Mouse (Mus musculus): ENCODE data around the gene Shank3. TPM values are rescaled to one million over a fixed set of nuclear protein-coding genes. Genes with fewer than 3 reads are reported as not detected.

Shank3 gene
- total RNA-seq, 2 experiments from 2014 or later, result 196 to 229 TPM

DNA sequence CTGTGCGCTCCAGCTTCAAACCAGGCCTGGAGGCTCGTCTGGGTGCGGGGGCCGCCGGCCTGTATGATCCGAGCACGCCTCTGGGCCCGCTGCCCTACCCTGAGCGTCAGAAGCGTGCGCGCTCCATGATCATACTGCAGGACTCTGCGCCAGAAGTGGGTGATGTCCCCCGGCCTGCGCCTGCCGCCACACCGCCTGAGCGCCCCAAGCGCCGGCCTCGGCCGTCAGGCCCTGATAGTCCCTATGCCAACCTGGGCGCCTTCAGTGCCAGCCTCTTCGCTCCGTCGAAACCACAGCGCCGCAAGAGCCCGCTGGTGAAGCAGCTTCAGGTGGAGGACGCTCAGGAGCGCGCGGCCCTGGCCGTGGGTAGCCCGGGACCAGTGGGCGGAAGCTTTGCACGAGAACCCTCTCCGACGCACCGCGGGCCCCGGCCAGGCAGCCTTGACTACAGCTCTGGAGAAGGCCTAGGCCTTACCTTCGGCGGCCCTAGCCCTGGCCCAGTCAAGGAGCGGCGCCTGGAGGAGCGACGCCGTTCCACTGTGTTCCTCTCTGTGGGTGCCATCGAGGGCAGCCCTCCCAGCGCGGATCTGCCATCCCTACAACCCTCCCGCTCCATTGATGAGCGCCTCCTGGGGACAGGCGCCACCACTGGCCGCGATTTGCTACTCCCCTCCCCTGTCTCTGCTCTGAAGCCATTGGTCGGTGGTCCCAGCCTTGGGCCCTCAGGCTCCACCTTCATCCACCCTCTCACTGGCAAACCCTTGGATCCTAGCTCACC lies 48.6 kb downstream of the Shank3 start:
- intact Hi-C loops (cut with DNase I), result no loop called here
- DNase-seq (ENCODE audit: low spot score in 2 of 2), result peak in 1 of 2 experiments; percentile 50

DNA sequence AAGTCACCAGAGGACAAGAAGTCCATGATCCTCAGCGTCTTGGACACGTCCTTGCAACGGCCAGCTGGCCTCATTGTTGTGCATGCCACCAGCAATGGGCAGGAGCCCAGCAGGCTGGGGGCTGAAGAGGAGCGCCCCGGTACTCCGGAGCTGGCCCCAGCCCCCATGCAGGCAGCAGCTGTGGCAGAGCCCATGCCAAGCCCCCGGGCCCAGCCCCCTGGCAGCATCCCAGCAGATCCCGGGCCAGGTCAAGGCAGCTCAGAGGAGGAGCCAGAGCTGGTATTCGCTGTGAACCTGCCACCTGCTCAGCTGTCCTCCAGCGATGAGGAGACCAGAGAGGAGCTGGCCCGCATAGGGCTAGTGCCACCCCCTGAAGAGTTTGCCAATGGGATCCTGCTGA lies 49.4 kb downstream of the Shank3 start:
- intact Hi-C loops (cut with DNase I), result no loop called here

DNA sequence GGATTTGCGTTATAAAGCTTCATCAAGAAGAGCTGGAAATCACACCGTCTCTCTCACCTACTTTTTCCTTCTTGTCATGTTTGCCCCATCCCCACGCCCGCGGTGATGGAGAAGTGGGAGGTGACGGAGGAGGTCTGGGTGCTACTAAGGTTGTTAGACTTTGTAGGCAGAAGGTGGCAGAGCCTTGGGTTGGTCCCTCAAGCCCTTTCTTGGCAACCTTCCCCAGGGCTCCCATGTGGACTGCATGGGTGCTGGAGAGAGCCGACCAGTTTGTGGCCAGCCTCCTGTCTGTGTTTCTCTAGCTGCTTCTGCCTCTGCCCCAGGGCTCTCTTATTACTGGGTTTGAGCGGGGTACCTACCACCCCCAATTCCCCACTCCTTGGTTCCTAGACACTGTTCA lies 51.1 kb downstream of the Shank3 start:
- intact Hi-C loops (cut with DNase I), result no loop called here
- DNase-seq (ENCODE audit: low spot score in 2 of 2), result no peak

More for the DNA sequence above, 49.4 kb downstream of the Shank3 start:
- peak in 1 of 2 experiments; percentile 49 for DNase-seq (ENCODE audit: low spot score in 2 of 2)

DNA sequence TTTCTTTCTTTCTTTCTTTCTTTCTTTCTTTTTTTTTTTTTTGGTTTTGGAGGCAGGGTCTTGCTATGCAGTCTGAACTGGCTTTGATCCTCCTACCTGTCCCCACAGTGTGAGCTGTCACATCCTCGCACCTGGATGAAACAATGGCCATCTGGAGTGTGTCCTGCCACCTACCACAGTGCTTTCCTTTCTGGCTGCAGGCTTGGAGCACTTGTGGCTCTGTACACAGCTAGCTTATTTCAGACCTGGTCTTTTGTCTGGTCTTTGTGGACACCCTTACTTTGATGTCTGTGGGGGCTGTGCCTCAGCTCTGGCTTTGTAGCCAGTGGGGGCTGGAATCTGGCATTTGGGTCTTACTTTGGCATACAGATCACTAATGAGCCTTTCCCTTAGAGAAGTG lies 52.3 kb downstream of the Shank3 start:
- DNase-seq (ENCODE audit: low spot score in 2 of 2), result no peak
- intact Hi-C loops (cut with DNase I), result no loop called here

DNA sequence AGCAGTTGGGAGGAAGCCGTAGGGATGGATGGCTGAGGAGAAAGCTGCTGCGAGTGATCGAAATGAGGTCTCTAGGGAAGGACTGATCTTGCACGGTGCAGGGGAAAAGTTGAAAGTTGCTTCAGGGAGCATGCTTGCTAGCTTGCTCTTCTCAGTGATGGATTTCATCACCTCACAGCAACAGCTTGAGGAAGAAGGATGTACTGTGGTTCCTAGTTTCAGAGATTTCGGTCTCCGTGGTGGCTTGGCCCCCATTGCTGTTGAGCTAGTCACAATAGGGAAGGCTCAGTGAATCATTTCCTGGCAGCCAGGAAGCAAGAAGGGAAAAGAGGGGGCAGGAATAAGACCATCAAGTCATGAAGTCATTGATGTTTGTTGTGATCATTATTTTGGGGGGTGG lies 56.2 kb downstream of the Shank3 start:
- DNase-seq (ENCODE audit: low spot score in 2 of 2), result no peak
- intact Hi-C loops (cut with DNase I), result no loop called here

DNA sequence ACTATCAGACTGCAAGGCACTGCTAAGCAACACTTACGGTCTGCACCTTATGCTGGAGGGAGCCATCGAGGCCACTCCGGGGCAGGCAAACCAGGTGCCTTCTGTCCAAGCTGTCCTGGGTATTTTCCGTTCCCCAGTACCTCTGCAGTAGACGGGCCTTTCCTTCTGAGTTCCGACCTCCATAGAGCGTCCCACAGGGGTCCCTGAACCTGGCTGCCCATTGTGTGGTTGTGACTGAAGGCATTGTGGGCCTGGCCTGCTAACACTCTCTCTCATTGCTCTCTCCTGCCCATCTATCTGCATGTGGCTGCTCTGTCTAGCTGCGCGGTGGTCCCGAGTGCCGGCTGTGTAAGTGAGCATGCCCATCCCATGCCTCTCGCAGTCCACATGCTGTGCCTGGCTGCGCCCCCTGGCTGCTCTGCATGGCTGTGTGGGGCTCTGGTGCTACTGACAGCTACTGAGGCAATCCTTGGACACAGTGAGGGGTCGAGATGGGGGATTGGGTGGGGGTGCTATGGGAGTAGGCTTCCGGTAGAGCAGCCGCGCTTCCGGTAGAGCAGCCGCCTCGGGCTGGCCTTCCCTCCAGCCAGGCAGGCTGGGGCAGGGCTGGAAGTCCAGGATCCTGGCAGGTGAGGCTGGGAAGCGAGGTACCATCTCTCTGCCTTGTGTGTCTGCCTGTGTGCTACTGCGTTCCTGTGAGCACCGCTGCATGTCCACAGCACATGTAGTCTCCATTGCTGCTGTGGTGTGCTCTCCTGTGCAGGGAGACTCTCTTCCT lies 57.2 kb downstream of the Shank3 start:
- intact Hi-C loops (cut with DNase I), result loop anchor here (2.0 kb wide), 1 partner anchor 56 kb away; no protein-coding TSS in a partner anchor
- no peak for DNase-seq (ENCODE audit: low spot score in 2 of 2)

DNA sequence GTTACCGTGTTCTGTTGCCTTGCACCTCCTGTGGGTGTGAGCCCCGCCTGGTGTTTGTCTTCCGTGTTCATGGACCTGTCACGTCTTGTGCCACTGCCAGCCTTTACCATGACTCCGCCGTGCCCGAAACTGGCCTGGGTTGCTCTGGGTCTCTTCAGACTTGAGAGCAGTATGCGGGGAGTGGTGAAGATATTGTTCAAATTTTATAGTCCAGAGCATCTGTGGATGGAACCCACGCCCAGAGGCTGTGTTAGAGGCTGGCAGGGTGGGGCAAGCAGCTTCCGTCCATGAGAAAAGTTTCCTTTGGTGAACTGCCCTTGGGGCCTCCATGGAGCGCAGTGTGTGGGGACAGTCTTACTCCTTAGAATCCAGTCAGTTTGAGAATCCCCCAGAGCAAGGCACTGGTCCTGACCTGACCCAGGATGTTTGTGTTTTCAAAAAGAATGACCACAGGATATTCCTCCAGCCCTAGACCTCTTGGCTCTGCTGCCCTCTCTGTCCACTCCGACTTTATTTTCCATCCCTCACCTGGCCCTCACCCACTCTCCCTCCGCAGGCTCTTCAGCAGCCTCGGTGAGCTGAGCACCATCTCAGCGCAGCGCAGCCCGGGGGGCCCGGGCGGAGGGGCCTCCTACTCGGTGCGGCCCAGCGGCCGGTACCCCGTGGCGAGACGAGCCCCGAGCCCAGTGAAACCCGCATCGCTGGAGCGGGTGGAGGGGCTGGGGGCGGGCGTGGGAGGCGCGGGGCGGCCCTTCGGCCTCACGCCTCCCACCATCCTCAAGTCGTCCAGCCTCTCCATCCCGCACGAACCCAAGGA lies 58.0 kb downstream of the Shank3 start:
- DNase-seq (ENCODE audit: low spot score in 2 of 2), result no peak
- intact Hi-C loops (cut with DNase I), result loop anchor here (2.0 kb wide), 1 partner anchor 57 kb away; no protein-coding TSS in a partner anchor

DNA sequence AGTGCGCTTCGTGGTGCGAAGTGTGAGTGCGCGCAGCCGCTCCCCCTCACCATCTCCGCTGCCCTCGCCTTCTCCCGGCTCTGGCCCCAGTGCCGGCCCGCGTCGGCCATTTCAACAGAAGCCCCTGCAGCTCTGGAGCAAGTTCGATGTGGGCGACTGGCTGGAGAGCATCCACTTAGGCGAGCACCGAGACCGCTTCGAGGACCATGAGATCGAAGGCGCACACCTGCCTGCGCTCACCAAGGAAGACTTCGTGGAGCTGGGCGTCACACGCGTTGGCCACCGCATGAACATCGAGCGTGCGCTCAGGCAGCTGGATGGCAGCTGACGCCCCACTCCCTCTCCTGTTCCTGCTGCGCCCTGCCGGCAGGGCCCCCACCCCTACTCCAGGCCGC lies 58.6 kb downstream of the Shank3 start:
- DNase-seq (ENCODE audit: low spot score in 2 of 2), result no peak
- intact Hi-C loops (cut with DNase I), result loop anchor here (2.0 kb wide), 1 partner anchor 57 kb away; no protein-coding TSS in a partner anchor

DNA sequence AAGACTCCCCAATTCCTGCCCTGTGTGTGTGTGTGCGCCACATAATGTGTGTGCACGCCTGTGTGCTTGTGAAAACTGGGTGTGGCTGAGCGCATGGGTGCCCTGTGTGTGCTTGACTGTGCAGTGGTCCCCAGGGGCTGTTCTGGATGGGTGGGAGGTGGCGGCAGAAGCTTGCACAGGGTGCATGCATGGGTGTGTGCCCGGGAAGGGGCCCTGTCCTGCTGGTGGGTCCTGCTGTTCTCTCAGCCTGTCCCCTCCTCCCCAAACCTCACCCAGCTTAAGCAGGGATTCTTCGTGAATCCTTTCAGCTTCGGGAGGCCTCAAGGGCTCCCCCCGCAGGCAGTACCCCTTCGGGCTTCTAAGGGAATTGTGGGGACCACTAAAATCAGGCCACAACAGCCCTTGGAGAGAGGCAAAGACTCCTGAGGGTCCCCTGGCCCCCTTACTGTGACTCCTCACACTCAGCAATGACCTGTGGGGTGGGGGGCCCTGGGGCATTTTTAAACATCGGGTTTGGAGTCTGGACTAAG lies 59.8 kb downstream of the Shank3 start:
- intact Hi-C loops (cut with DNase I), result no loop called here
- no peak for DNase-seq (ENCODE audit: low spot score in 2 of 2)

DNA sequence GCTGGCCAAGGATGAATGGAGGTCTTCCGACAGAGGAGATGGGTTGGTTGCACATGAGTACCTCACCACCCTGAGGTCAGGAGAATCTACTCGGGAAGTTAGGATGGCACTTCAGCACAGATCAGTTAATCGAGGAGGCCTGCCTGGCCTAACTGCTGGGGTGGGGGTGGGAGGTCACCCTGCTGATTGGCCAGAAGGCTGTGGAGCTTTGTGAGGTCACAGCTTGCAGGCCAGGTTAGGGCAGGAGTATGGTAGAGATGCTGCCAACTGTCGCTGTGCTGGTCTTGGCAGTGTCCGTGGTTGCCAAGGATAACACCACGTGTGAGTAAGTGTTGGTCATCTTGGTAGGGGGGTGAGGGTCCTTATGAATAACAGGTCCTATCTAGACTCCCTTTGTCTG lies 68.7 kb downstream of the Shank3 start, which contains the start of gene Acr:
Gene Acr, plus strand, starts transcription at position 213 of the 400 bp plus-strand sequence.
- intact Hi-C loops (cut with DNase I), result no loop called here

DNA sequence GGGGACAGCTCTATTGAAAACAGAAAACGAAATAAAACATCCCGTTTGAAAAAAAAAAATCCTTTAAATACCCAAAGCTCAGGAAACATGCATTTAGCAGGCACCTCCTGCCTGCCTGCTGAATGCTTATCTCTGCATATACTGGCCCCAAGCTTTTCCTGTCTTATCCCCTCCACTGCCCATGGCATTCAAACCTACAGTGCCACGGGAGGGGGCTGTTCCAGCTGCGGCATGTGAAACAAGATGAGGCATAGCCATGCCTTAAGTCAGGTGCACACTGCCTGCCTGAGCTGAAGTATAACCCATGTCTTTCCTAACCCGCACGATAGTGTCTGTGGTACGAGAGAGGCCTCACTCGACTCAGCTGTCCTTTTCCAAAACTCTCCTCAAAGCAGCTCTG lies 72.7 kb downstream of the Shank3 start:
- DNase-seq (ENCODE audit: low spot score in 2 of 2), result no peak
- intact Hi-C loops (cut with DNase I), result no loop called here

More for the DNA sequence above, 68.7 kb downstream of the Shank3 start, which contains the start of gene Acr:
- DNase-seq (ENCODE audit: low spot score in 2 of 2), result no peak

DNA sequence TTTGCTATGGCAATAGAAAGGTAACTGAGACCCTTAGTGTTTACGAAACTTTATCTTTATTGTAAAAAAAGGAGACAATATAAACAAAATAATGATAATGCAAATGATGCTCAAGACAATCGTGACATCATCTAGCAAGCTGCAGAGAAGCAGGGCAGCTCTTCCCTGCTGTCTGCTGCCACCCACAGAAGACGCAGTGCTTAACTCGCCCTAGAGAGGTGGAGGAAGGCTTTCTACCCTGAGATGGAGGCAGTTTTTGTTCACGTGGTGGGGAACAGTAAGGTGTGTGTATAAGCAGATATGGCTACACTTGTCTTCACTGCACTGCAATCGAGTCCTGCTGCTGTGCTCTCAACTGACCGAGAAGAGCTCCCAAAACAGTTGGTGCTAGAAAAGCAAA lies 83.1 kb downstream of the Shank3 start:
- intact Hi-C loops (cut with DNase I), result no loop called here

DNA sequence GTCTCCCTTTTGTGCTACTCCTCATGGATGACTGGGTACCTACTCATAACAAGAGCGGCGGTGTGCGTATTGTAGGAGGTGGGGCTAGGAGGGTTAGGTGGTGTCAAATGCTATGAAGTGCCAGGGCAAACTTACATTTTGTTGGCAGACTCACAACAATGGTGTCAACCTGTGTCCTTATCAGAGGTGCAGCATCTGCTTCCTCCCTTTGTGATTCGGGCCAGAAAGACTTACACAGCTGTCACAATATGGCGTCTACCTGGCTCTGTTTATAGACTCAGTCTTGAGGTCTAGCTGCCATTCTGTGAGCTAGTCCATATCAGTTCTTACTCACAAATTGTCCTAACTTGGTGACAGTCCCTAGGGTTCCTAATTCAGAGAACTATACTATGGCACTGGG lies 85.7 kb downstream of the Shank3 start:
- no peak for DNase-seq (ENCODE audit: low spot score in 2 of 2)
- intact Hi-C loops (cut with DNase I), result no loop called here

More for the DNA sequence above, 83.1 kb downstream of the Shank3 start:
- no peak for DNase-seq (ENCODE audit: low spot score in 2 of 2)

DNA sequence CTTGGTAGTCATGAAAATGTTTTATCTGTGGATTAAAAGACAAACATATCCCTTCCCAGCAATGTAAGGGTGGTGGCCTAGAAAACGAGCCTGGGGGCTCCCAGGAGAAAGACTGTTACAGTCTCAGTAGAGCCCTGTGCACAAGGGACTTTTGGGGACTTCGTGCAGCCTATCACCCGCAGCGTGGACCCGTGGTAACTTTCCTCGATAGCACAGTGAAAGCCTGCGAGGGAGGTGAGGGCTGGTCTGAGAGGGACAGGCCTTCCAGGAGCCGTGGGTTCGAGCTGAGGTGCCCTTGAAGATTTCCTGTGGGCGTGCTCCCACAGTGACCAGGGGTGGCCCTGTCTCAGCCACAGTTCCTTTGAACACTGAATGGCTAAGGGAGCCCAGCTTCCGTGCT lies 86.2 kb downstream of the Shank3 start:
- no peak for DNase-seq (ENCODE audit: low spot score in 2 of 2)
- intact Hi-C loops (cut with DNase I), result no loop called here

DNA sequence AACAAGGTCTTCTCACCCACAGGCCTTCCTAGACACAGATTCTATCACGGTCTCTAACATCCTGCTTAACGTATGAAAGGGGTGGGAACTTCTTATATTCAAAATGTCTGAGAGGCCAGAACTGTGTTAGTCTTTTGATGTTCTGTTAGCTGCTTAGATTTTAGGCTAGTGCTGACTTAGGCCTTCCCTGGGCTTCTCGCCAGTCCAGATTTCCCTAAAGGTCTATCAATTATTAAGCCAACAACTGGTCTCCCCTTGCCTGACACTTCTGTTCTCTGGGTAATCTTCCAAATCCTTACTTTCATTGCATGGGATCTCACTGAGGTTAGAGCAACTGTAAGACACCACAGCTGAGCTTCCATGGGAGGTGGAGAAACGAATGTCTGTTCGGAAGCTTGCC lies 89.7 kb downstream of the Shank3 start:
- DNase-seq (ENCODE audit: low spot score in 2 of 2), result no peak
- intact Hi-C loops (cut with DNase I), result no loop called here

DNA sequence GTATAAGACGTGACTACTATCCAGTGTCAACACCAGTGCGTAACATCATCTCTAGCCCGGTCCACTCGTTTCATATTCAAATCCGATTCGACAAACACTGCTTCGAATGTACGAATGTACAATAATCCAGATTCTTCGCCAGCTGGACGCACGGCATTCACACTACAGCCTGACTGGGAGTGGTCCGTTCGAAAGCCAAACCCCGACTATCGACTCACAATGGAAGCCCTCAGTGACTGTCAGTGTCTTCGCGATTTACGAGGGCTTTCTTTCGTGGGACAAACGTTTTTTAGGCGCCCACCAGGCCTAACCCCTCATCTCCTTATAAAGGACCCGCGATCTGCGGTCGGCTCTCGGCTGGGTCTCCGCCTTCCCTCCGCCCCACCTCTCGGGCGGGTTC lies 91.9 kb downstream of the Shank3 start:
- no peak for DNase-seq (ENCODE audit: low spot score in 2 of 2)
- intact Hi-C loops (cut with DNase I), result no loop called here

DNA sequence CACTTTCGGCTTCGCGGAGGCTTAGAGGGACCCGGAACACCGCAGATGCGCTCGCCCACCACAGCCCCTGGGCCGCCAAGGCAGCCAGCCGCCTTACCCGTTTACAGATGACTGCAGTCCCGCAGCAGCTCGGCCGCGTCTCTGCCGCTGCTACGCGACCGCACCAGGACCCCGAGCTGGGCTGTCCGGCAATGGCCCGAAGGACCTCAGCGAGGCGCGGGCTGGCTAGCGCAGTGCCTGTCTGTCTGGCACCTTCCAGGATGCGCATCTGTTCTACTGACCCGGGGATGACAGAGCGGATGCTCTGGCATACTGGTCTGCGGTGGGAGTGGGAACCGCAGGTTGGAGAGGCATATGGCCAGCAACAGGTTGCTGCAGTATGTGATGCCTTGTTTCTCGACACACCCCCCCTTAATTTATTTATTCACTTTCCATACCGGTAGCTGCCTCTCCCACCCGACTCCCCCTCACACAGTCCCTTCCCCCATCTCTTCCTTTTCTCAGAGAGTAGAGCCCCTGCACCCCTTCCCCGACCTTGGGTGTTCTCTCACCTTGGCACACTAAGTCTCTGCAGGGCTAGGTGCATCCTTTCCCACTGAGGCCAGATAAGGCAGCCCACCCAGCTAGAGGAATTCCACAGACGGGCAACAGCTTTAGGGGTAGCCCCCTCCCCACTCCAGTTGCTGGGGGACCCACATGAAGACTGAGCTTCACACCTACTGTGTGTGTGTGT lies 92.5 kb downstream of the Shank3 start, which contains the start of gene Rabl2:
Gene Rabl2, minus strand, starts transcription at position 201 of the 733 bp plus-strand sequence.
- peak; percentile 85 for DNase-seq (ENCODE audit: low spot score in 2 of 2)
- intact Hi-C loops (cut with DNase I), result no loop called here

DNA sequence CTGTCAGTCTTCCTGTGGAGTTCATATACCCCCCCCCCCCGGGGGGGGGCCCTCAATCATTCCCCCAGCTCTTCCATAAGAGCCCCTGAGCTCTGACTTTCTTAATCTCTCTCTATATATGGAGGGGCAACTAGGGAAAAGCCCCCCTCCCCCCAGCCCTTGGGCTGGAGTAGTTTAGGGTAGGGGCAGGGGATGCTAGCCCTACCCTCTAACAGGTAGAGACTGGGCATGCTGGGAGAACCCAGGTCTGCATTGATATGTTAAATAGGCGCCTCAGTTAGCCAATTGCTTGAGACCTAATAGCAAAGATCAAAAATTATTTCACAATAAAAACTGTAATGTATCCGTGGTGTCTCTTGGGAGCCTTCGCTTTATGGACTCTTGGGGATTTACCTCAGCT lies 93.1 kb downstream of the Shank3 start:
- intact Hi-C loops (cut with DNase I), result no loop called here
- no peak for DNase-seq (ENCODE audit: low spot score in 2 of 2)

Data from left cerebral cortex, postnatal 36 days (tissue).